Mouse (Mus musculus): ENCODE measurements around the gene Apbb2. TPM values are rescaled to one million over a fixed set of nuclear protein-coding genes. Genes with fewer than 3 reads are reported as not detected.

Gene Apbb2
- polyA plus RNA-seq, 1 experiment = 22.6 TPM

DNA sequence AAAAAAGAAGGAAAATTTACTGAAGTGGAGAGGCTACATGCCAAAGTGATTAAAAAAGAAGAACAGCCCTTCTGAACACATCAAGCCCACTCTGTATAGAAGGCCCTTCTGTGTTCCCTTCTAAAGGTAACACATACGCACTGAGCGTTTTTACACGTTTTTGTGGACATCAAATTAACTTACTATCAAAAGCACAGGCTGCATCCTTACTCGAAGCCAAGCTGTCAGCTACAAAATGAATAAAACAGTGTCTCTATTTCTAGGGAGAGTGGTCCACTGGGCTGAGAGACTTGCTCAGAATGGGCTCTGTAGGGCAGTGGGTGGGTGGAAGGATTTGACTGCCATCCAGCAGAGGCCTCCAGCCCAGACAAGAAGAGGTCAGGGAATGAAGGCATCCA lies 126.0 kb downstream of the Apbb2 start:
- Histone ChIP-seq H3ac (ENCODE audit: control insufficient read depth, insufficient read length, low read depth) (no peak overlapping the region), H3K27me3 (ENCODE audit: control insufficient read depth, insufficient read depth, insufficient read length) (no peaks in the 10 kb centered on the region), H3K4me3 (ENCODE audit: insufficient read depth, poor library complexity, severe bottlenecking) (no peak overlapping the region), H3K79me2 (ENCODE audit: control insufficient read depth, insufficient read depth) (no peaks in the 10 kb centered on the region), H3K79me3 (ENCODE audit: low read depth) (no peaks in the 10 kb centered on the region), H3K36me3 (ENCODE audit: control insufficient read depth, insufficient read depth) (peaks cover 19% of the 10 kb centered on the region)
- no peak for TF ChIP-seq FOSL1 (IDR thresholded peaks at IDR 0.05; ENCODE audit: insufficient read depth, low read length, poor library complexity, severe bottlenecking)
- TF ChIP-seq MAX (IDR thresholded peaks at IDR 0.05) = no peak
- TF ChIP-seq MYOD1 (IDR thresholded peaks at IDR 0.05; ENCODE audit: control insufficient read depth, insufficient read length, low read depth) = no peak
- TF ChIP-seq USF1 (IDR thresholded peaks at IDR 0.05; ENCODE audit: low read depth) = no peak
- TF ChIP-seq MYOG (IDR thresholded peaks at IDR 0.05; ENCODE audit: control insufficient read depth, extremely low read depth, insufficient read length) = no peak
- TF ChIP-seq CEBPB (IDR thresholded peaks at IDR 0.05; ENCODE audit: low read depth) = no peak
- TF ChIP-seq CTCF (IDR thresholded peaks at IDR 0.05; ENCODE audit: control insufficient read depth, insufficient read depth, insufficient read length) = no peak

DNA sequence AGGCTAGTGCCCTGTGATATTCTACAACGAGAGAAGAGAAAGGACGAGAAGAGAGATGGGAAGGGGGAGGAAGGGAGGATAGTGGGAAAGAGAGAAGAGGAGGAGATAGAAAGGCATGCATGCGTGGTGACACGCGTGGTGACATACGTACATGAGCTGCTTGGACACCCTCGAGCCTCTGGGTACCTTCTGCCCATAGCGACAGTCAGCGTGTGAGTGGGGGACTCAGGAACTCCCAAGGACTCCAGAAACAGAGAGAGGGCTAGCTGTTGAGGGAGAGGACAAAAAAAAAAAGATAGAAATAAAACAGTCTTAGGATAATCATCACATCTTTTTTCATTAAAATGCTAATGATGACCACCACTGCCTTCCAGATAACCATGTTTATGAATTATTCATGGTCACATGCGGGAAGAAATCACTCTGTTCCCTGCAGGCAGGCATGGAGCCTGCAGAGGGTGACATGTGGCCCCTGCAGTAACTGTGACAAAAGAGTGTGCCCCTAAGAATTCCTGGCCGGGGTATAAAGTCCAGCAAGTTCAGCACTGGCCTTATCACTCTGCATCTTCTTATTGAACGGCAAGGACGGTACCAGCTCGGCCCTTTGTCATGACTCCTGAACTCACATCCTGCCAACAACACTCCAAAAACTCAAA lies 126.5 kb downstream of the Apbb2 start:
- Histone ChIP-seq H3K36me3 (ENCODE audit: control insufficient read depth, insufficient read depth) (peaks cover 19% of the 10 kb centered on the region), H3ac (ENCODE audit: control insufficient read depth, insufficient read length, low read depth) (no peak overlapping the region), H3K4me3 (ENCODE audit: insufficient read depth, poor library complexity, severe bottlenecking) (no peak overlapping the region), H3K79me2 (ENCODE audit: control insufficient read depth, insufficient read depth) (no peaks in the 10 kb centered on the region), H3K27me3 (ENCODE audit: control insufficient read depth, insufficient read depth, insufficient read length) (no peaks in the 10 kb centered on the region), H3K79me3 (ENCODE audit: low read depth) (no peaks in the 10 kb centered on the region)
- no peak for TF ChIP-seq MYOG (IDR thresholded peaks at IDR 0.05; ENCODE audit: control insufficient read depth, extremely low read depth, insufficient read length)
- TF ChIP-seq FOSL1 (IDR thresholded peaks at IDR 0.05; ENCODE audit: insufficient read depth, low read length, poor library complexity, severe bottlenecking) = no peak
- no peak for TF ChIP-seq MYOD1 (IDR thresholded peaks at IDR 0.05; ENCODE audit: control insufficient read depth, insufficient read length, low read depth)
- no peak for TF ChIP-seq MAX (IDR thresholded peaks at IDR 0.05)
- no peak for TF ChIP-seq CTCF (IDR thresholded peaks at IDR 0.05; ENCODE audit: control insufficient read depth, insufficient read depth, insufficient read length)
- TF ChIP-seq CEBPB (IDR thresholded peaks at IDR 0.05; ENCODE audit: low read depth) = no peak
- no peak for TF ChIP-seq USF1 (IDR thresholded peaks at IDR 0.05; ENCODE audit: low read depth)

DNA sequence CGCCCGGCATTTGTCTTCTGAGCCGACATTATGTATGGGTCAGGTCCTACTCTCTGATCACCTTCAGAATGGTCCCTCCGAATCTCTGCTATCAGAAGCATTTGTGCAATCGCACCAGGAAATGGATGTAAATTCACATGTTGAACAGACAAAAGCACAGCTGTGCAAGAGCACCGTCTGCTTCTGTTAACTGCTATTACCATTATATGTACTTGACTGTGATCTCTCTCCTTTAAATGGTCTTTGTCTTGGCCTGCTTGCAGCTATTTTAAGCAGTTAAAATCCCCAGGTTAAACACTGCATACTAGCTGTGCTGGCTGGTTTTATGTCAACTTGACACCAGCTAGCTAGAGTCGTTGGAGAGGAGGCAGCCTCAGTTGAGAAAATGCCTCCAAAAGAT lies 132.6 kb downstream of the Apbb2 start:
- no peak for TF ChIP-seq MAX (IDR thresholded peaks at IDR 0.05)
- no peak for TF ChIP-seq MYOD1 (IDR thresholded peaks at IDR 0.05; ENCODE audit: control insufficient read depth, insufficient read length, low read depth)
- TF ChIP-seq MYOG (IDR thresholded peaks at IDR 0.05; ENCODE audit: control insufficient read depth, extremely low read depth, insufficient read length) = no peak
- TF ChIP-seq FOSL1 (IDR thresholded peaks at IDR 0.05; ENCODE audit: insufficient read depth, low read length, poor library complexity, severe bottlenecking) = no peak
- no peak for TF ChIP-seq USF1 (IDR thresholded peaks at IDR 0.05; ENCODE audit: low read depth)
- TF ChIP-seq CTCF (IDR thresholded peaks at IDR 0.05; ENCODE audit: control insufficient read depth, insufficient read depth, insufficient read length) = no peak
- TF ChIP-seq CEBPB (IDR thresholded peaks at IDR 0.05; ENCODE audit: low read depth) = no peak
- no peak overlapping the region for H3ac ChIP-seq (ENCODE audit: control insufficient read depth, insufficient read length, low read depth)
- peaks cover 14% of the 10 kb centered on the region for H3K79me3 ChIP-seq (ENCODE audit: low read depth)
- peaks cover 17% of the 10 kb centered on the region for H3K79me2 ChIP-seq (ENCODE audit: control insufficient read depth, insufficient read depth)
- H3K27me3 ChIP-seq (ENCODE audit: control insufficient read depth, insufficient read depth, insufficient read length) = no peaks in the 10 kb centered on the region
- no peak overlapping the region for H3K4me3 ChIP-seq (ENCODE audit: insufficient read depth, poor library complexity, severe bottlenecking)
- H3K36me3 ChIP-seq (ENCODE audit: control insufficient read depth, insufficient read depth) = peaks cover 31% of the 10 kb centered on the region

DNA sequence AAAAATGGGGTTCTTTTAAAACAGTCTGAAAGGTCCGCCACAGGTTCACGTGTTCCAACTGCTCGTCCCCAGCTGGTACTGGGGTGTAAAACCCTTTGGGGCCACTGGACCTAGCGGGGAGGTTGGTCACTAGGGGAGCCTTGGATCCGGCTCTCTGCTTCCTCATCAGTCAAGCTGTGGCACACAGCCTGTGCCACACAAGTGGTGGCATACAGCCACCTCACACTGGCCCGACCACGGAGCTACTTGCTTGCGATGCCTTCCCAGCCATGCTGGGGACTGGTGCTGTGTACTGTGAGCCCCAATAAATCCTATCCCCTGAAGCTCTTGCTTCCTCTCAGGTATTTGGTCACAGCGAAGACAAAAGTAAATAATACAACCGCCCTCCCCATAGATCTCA lies 142.3 kb downstream of the Apbb2 start:
- H3K79me2 ChIP-seq (ENCODE audit: control insufficient read depth, insufficient read depth) = no peaks in the 10 kb centered on the region
- H3K4me3 ChIP-seq (ENCODE audit: insufficient read depth, poor library complexity, severe bottlenecking) = no peak overlapping the region
- H3K27me3 ChIP-seq (ENCODE audit: control insufficient read depth, insufficient read depth, insufficient read length) = no peaks in the 10 kb centered on the region
- H3ac ChIP-seq (ENCODE audit: control insufficient read depth, insufficient read length, low read depth) = no peak overlapping the region
- H3K36me3 ChIP-seq (ENCODE audit: control insufficient read depth, insufficient read depth) = peaks cover 33% of the 10 kb centered on the region
- TF ChIP-seq CTCF (IDR thresholded peaks at IDR 0.05; ENCODE audit: control insufficient read depth, insufficient read depth, insufficient read length) = no peak
- no peak for TF ChIP-seq USF1 (IDR thresholded peaks at IDR 0.05; ENCODE audit: low read depth)
- TF ChIP-seq CEBPB (IDR thresholded peaks at IDR 0.05; ENCODE audit: low read depth) = no peak
- no peak for TF ChIP-seq FOSL1 (IDR thresholded peaks at IDR 0.05; ENCODE audit: insufficient read depth, low read length, poor library complexity, severe bottlenecking)
- TF ChIP-seq MAX (IDR thresholded peaks at IDR 0.05) = no peak
- no peak for TF ChIP-seq MYOD1 (IDR thresholded peaks at IDR 0.05; ENCODE audit: control insufficient read depth, insufficient read length, low read depth)
- no peak for TF ChIP-seq MYOG (IDR thresholded peaks at IDR 0.05; ENCODE audit: control insufficient read depth, extremely low read depth, insufficient read length)
- peaks cover 4% of the 10 kb centered on the region for H3K79me3 ChIP-seq (ENCODE audit: low read depth)

DNA sequence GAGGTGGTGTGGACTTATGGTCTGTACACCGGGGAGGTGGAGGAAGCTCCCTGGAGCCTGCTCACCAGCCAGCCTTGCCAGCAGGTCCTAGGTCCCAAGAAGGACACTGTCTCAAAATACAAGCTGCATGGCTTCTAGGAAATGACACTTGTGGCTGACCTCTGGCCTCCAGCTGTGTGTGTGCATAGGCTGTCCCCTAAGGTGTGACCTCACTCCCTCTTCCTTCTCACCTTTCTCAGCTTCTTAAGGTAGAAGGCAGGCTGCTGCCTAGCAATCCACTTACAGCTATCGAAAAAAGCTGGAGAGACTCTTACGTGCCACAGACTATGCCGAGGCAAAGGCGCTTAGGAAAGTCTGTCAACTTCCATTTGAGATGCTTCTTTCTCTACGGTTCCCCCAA lies 142.8 kb downstream of the Apbb2 start:
- no peaks in the 10 kb centered on the region for H3K27me3 ChIP-seq (ENCODE audit: control insufficient read depth, insufficient read depth, insufficient read length)
- no peak for TF ChIP-seq USF1 (IDR thresholded peaks at IDR 0.05; ENCODE audit: low read depth)
- no peak overlapping the region for H3K4me3 ChIP-seq (ENCODE audit: insufficient read depth, poor library complexity, severe bottlenecking)
- H3ac ChIP-seq (ENCODE audit: control insufficient read depth, insufficient read length, low read depth) = no peak overlapping the region
- H3K36me3 ChIP-seq (ENCODE audit: control insufficient read depth, insufficient read depth) = peaks cover 29% of the 10 kb centered on the region
- peaks cover 4% of the 10 kb centered on the region for H3K79me3 ChIP-seq (ENCODE audit: low read depth)
- no peaks in the 10 kb centered on the region for H3K79me2 ChIP-seq (ENCODE audit: control insufficient read depth, insufficient read depth)

DNA sequence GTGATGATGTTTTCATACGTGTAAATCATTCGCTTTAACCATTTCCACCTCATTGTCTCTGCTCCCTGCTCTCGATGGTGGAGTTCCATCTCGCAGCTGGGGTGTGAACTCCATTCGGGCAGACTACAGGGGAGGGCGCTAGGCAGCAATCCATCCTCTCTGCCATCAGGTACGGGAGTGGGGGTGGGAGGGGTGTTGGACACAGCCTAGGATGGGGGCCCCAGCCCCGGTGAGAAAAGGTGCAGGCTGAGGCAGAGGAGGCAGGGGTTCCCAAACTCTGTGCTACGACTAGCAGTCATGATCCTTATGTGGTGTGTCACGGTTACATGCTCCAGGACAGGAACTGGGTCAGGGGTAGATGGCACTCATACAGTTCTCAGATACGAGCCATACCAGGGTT lies 144.4 kb downstream of the Apbb2 start:
- H3K4me3 ChIP-seq (ENCODE audit: insufficient read depth, poor library complexity, severe bottlenecking) = no peak overlapping the region

More for the DNA sequence above, 144.4 kb downstream of the Apbb2 start:
- Histone ChIP-seq H3ac (ENCODE audit: control insufficient read depth, insufficient read length, low read depth) (no peak overlapping the region), H3K79me3 (ENCODE audit: low read depth) (peaks cover 4% of the 10 kb centered on the region), H3K27me3 (ENCODE audit: control insufficient read depth, insufficient read depth, insufficient read length) (no peaks in the 10 kb centered on the region), H3K79me2 (ENCODE audit: control insufficient read depth, insufficient read depth) (peaks cover 6% of the 10 kb centered on the region), H3K36me3 (ENCODE audit: control insufficient read depth, insufficient read depth) (peaks cover 23% of the 10 kb centered on the region)
- TF ChIP-seq USF1 (IDR thresholded peaks at IDR 0.05; ENCODE audit: low read depth) = no peak
- TF ChIP-seq CEBPB (IDR thresholded peaks at IDR 0.05; ENCODE audit: low read depth) = no peak
- no peak for TF ChIP-seq FOSL1 (IDR thresholded peaks at IDR 0.05; ENCODE audit: insufficient read depth, low read length, poor library complexity, severe bottlenecking)
- TF ChIP-seq MYOD1 (IDR thresholded peaks at IDR 0.05; ENCODE audit: control insufficient read depth, insufficient read length, low read depth) = no peak
- no peak for TF ChIP-seq MYOG (IDR thresholded peaks at IDR 0.05; ENCODE audit: control insufficient read depth, extremely low read depth, insufficient read length)
- no peak for TF ChIP-seq CTCF (IDR thresholded peaks at IDR 0.05; ENCODE audit: control insufficient read depth, insufficient read depth, insufficient read length)
- TF ChIP-seq MAX (IDR thresholded peaks at IDR 0.05) = no peak
